Mouse (Mus musculus) heart, adult 2 months (tissue): Measurements from ENCODE around the gene Smpdl3b. TPM values are rescaled to one million over a fixed set of nuclear protein-coding genes. Genes with fewer than 3 reads are reported as not detected.

Experiments
- DNase-seq, 2 experiments: peaks; one replicate each; pipeline ENCODE4 v3.0.0; 2021
- H3K27ac ChIP-seq: fragments of 200-600 bp; 2 replicates; pipeline ENCODE4 v1.8.1; 2022
- H3K27me3 ChIP-seq: fragments of 200-500 bp; 2 replicates; pipeline ENCODE4 v1.6.1; 2012; ENCODE audit warnings: mild to moderate bottlenecking, low read length, inconsistent platforms, mixed read lengths; ENCODE audit not compliant: control insufficient read depth, insufficient read depth
- H3K36me3 ChIP-seq: fragments of 200-500 bp; 2 replicates; pipeline ENCODE4 v1.6.1; 2012; ENCODE audit warnings: low read length, inconsistent platforms; ENCODE audit not compliant: control insufficient read depth, insufficient read depth
- H3K4me1 ChIP-seq: fragments of 200-500 bp; 2 replicates; pipeline ENCODE4 v1.6.1; 2011; ENCODE audit warnings: low read length; ENCODE audit not compliant: control insufficient read depth, insufficient read depth
- H3K4me3 ChIP-seq: fragments of 200-600 bp; 2 replicates; pipeline ENCODE4 v1.8.1; 2022
- H3K79me2 ChIP-seq: fragments of 200-500 bp; replicated peaks from 2 replicates; pipeline ENCODE4 v1.6.1; 2012; ENCODE audit warnings: mild to moderate bottlenecking, inconsistent platforms, low read length, moderate library complexity, mixed read lengths; ENCODE audit not compliant: control insufficient read depth, insufficient read depth
- H3K9ac ChIP-seq: fragments of 200-500 bp; 2 replicates; pipeline ENCODE4 v1.6.1; 2012; ENCODE audit warnings: low read depth, mild to moderate bottlenecking, control low read depth, inconsistent platforms, low read length, mixed read lengths
- CTCF ChIP-seq: fragments of 200-600 bp; IDR thresholded peaks from 2 replicates; pipeline ENCODE4 v1.8.1; 2022; ENCODE audit warnings: antibody characterized with exemption, mild to moderate bottlenecking, moderate library complexity
- EP300 ChIP-seq: fragments of 200-500 bp; IDR thresholded peaks from 2 replicates; pipeline ENCODE4 v1.6.1; 2011; ENCODE audit warnings: low read depth, low read length, control low read depth; ENCODE audit not compliant: insufficient read depth
- POLR2A ChIP-seq: fragments of 200-500 bp; IDR thresholded peaks from 2 replicates; pipeline ENCODE4 v1.6.1; 2011; ENCODE audit warnings: mild to moderate bottlenecking, low read depth, low read length, control low read depth; ENCODE audit not compliant: insufficient read depth
- WGBS: fragments of 180-500 bp; shearing (Covaris S2); methylation state at CpG from one replicate; pipeline ENCODE4 v1.1.7; 2018; 5-methylcytosine and 5-hydroxymethylcytosine counted together
- intact Hi-C: fragments of 180-260 bp; cut with DNase I; formaldehyde crosslinking; loops from one replicate; pipeline ENCODE4 v1.15.1; 2025
- long read RNA-seq: library from polyadenylated mRNA; stranded (forward); transcript quantifications from one replicate; pipeline ENCODE4 v2.0.0, GENCODE M21; 2021
- polyA plus RNA-seq: library from polyadenylated mRNA; depleted of rRNA; stranded (reverse); fragments of >200 nt; gene quantifications from 2 replicates; pipeline ENCODE4 v1.2.3, GENCODE M21; 2012; rRNA removed
- total RNA-seq, 2 experiments: library from RNA; stranded (reverse); gene quantifications; 2 replicates each; pipeline ENCODE4 v1.2.3; 2021

Gene Smpdl3b
- under 1 TPM; 0.82 to 0.86 TPM for total RNA-seq
- 1.3 TPM in 2 replicates for polyA plus RNA-seq
- long read RNA-seq, partial matches to known transcripts = 0 of 2 reads
- long read RNA-seq, other reads (novel, unspliced or antisense) = 0 of 2 reads

DNA sequence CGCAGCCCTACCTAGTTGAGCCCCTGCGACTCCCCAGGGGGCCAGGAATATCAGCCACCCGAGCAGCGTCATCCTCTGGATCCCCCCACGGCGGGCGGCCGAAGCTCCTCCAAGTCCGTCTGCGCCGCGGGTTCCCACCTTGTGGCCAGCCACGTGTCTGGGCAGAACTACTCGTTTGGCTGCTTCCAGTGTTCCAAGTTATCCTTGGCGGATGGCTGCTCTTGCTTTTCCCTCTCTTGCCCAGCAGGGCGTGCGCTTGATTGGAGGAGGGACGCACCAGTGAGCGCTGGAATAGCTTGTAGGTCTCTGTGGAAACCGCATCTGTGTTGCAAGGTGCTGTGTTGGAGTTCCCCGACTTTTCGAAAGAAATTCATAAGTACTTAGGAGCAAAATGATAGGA lies at the start of gene Smpdl3b:
Smpdl3b (minus strand) TSS at position 279 of the 400 bp plus-strand sequence.
- TF ChIP-seq EP300 (no peak), CTCF (peak; percentile 82), POLR2A (no peak)
- WGBS = 2% methylated on average over 22 of the region's 22 CpGs
- H3K79me2 ChIP-seq = no peaks in the 10 kb centered on the region
- H3K4me1 ChIP-seq = no peaks in the 10 kb centered on the region
- peak within 1 kb of the TSS; percentile 55 for H3K4me3 ChIP-seq
- intact Hi-C loops = loop anchor here (5.0 kb wide), 1 partner anchor 65 kb away; no protein-coding TSS in a partner anchor
- no peaks in the 10 kb centered on the region for H3K27me3 ChIP-seq
- peak within 1 kb of the TSS; percentile 2; the same call in 1 of the 2 replicates for H3K27ac ChIP-seq
- H3K9ac ChIP-seq = peak within 1 kb of the TSS; percentile 59
- H3K36me3 ChIP-seq = no peaks in the 10 kb centered on the region
- peak; percentile 78 to 82 for DNase-seq

DNA sequence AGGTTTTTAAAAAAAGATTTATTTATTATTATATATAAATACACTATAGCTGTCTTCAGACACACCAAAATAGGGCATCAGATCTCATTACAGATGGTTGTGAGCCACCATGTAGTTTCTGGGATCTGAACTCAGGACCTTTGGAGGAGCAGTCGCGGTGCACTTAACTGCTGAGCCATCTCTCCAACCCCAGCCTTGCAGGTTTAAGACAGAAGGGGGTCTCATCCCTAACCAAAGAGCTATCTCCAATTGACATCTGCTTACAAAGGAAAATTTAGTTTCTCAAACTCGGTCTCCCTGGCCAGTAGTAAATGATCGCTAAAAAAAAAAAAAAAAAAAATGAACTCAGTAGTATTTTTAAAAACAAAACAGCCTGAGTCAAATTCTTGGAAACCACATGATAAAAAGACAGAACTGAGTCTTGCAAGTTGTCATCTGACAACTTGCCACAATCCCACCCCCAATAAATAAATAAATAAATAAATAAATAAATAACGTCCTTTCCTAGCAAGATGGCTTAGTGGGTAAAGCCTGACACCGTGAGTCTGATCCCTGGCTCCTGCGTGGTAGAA lies 49.7 kb upstream of the Smpdl3b start:
- Histone ChIP-seq H3K9ac (no peak overlapping the region), H3K4me3 (no peak overlapping the region), H3K27me3 (no peaks in the 10 kb centered on the region), H3K27ac (no peak overlapping the region), H3K79me2 (no peaks in the 10 kb centered on the region), H3K4me1 (peaks cover 13% of the 10 kb centered on the region), H3K36me3 (no peaks in the 10 kb centered on the region)
- no peak for TF ChIP-seq POLR2A
- no peak for TF ChIP-seq EP300
- no peak for TF ChIP-seq CTCF
- WGBS = 85% methylated on average over 7 of the region's 7 CpGs
- no peak for DNase-seq
- intact Hi-C loops = no loop called here

DNA sequence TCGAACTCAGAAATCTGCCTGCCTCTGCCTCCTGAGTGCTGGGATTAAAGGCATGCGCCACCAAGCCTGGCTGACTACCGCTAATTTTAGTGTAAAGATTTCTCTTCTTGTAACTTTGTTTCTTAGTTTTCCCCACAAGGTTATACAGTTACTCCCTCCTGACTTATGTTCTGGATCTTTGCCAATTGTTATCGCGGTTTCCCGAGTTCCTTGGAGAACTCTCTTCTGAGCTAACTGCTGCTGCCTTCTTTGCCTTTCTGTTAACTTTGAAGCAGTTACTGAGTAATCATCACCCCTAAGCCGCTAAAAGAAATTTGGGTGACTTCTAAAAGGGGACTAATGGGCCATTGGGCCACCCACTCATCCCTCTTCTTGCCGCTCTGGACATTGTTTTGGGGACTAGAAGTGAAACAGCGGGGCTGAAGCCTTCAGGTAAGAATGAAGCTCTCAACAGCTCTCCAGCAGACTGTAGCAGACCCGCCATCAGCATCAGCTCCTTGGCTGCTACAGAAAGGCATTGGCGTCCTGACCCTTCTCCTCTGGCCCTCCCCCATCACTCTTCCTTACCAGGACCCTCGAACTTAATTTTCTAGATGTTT lies 48.6 kb upstream of the Smpdl3b start:
- H3K79me2 ChIP-seq = no peaks in the 10 kb centered on the region
- intact Hi-C loops = no loop called here
- DNase-seq = no peak
- H3K4me1 ChIP-seq = peaks cover 13% of the 10 kb centered on the region
- no peak overlapping the region for H3K4me3 ChIP-seq
- H3K36me3 ChIP-seq = no peaks in the 10 kb centered on the region
- H3K9ac ChIP-seq = no peak overlapping the region
- no peaks in the 10 kb centered on the region for H3K27me3 ChIP-seq
- 53% methylated on average over 12 of the region's 12 CpGs for WGBS
- TF ChIP-seq EP300 (no peak), CTCF (no peak), POLR2A (no peak)
- H3K27ac ChIP-seq = no peak overlapping the region

DNA sequence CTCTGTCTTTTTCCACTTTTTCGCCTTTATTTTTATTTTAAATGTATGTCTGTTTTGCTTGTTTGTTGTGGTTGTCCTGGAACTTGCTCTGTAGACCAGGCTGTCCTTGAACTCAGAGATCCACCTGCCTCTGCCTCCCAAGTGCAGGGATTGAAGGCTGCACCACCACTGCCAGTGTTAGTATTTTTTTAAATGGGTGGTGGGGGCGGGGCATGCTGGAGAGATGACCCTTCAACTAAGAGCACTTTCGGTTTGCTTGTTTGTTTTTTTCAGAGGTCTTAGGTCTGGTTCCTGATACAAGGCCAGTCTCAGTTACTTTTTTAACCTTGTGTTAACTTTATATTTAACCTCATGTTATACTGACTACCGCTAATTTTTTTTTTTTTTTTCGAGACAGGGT lies 48.1 kb upstream of the Smpdl3b start:
- Histone ChIP-seq H3K4me3 (no peak overlapping the region), H3K36me3 (no peaks in the 10 kb centered on the region), H3K4me1 (peaks cover 13% of the 10 kb centered on the region), H3K9ac (no peak overlapping the region), H3K27ac (no peak overlapping the region), H3K27me3 (no peaks in the 10 kb centered on the region), H3K79me2 (no peaks in the 10 kb centered on the region)
- no peak for TF ChIP-seq POLR2A
- TF ChIP-seq EP300 = no peak
- no peak for TF ChIP-seq CTCF
- WGBS = 80% methylated on average over 5 of the region's 5 CpGs
- DNase-seq = no peak
- intact Hi-C loops = no loop called here

DNA sequence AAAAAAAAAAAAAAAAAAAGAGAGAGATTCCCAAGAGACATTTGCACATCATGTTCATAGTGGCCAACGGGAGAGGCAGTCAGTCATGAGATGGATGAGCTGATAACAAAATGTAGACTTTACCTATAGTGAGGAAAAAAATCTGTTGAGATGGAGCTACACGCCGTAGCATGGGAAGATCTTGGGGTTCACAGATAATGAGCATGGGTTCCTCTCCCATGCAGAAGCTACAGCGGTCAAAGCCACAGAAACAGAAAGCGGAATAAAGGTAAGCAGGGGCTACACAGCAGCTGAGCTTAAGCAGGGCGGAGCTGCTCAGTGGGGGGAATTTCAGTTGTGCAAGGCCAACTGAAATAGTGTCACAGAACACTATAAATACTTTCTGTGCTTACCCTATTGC lies 47.3 kb upstream of the Smpdl3b start:
- peak in 1 of 2 experiments; percentile 33 for DNase-seq
- H3K79me2 ChIP-seq = no peaks in the 10 kb centered on the region
- 86% methylated on average over 6 of the region's 6 CpGs for WGBS
- H3K9ac ChIP-seq = no peak overlapping the region
- no peak overlapping the region for H3K27ac ChIP-seq
- no peak overlapping the region for H3K4me3 ChIP-seq
- no peaks in the 10 kb centered on the region for H3K27me3 ChIP-seq
- H3K4me1 ChIP-seq = peaks cover 13% of the 10 kb centered on the region
- intact Hi-C loops = no loop called here
- TF ChIP-seq POLR2A (no peak), EP300 (no peak), CTCF (no peak)
- no peaks in the 10 kb centered on the region for H3K36me3 ChIP-seq

DNA sequence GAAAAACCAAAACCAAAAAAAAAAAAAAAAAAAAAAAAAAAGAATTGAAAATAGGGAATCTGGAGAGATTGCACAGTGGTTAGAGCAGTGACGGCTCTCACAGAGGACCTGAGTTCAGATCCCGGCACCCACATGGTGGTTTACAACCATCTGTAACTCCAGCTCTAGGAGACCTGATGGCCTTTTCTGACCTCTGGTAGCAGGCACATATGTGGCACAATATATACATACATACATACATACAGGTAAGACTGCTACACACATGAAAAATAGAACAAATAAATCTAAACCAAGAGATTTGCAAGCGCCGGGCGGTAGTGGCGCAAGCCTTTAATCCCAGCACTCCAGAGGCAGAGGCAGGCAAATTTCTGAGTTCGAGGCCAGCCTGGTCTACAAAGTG lies 46.8 kb upstream of the Smpdl3b start:
- H3K9ac ChIP-seq = no peak overlapping the region
- 95% methylated on average over 7 of the region's 7 CpGs for WGBS
- H3K27me3 ChIP-seq = no peaks in the 10 kb centered on the region
- no peaks in the 10 kb centered on the region for H3K36me3 ChIP-seq
- DNase-seq = no peak
- no peak overlapping the region for H3K4me3 ChIP-seq
- H3K4me1 ChIP-seq = peaks cover 13% of the 10 kb centered on the region
- no peak for TF ChIP-seq CTCF
- H3K79me2 ChIP-seq = no peaks in the 10 kb centered on the region
- no peak overlapping the region for H3K27ac ChIP-seq
- intact Hi-C loops = no loop called here
